Mouse (Mus musculus): ENCODE data around the gene Cd101.

GRCm38 (mm10) chr3:101047586-101048275, 18.4 kb upstream of the Cd101 start:
- TF ChIP-seq CEBPB (IDR thresholded peaks at IDR 0.05; ENCODE audit: low read depth) (peak; percentile 82), USF1 (IDR thresholded peaks at IDR 0.05; ENCODE audit: low read depth) (no peak), MYOD1 (IDR thresholded peaks at IDR 0.05; ENCODE audit: control insufficient read depth, insufficient read length, low read depth) (no peak), CTCF (IDR thresholded peaks at IDR 0.05; ENCODE audit: control insufficient read depth, insufficient read depth, insufficient read length) (no peak), MAX (IDR thresholded peaks at IDR 0.05) (no peak), MYOG (IDR thresholded peaks at IDR 0.05; ENCODE audit: control insufficient read depth, extremely low read depth, insufficient read length) (no peak), FOSL1 (IDR thresholded peaks at IDR 0.05; ENCODE audit: insufficient read depth, low read length, poor library complexity, severe bottlenecking) (no peak)
